Mouse (Mus musculus) embryonic facial prominence, embryonic 13.5 days (tissue): Measurements from ENCODE around the gene Rnf212b. TPM values are rescaled to one million over a fixed set of nuclear protein-coding genes. Genes with fewer than 3 reads are reported as not detected.

ENCODE experiments used
- ATAC-seq: fragments of 200-750 bp; cut with Nextera tagmentation; 2 replicates; pipeline ENCODE4 v1.8.0; 2017; ENCODE audit warnings: low read depth; ENCODE audit not compliant: insufficient number of reproducible peaks, insufficient read depth, low FRiP score, low TSS enrichment
- H3K27ac ChIP-seq: fragments of 300-500 bp; sonication (generic); 2 replicates; pipeline ENCODE4 v1.5.1; 2015; ENCODE audit warnings: moderate library complexity, mild to moderate bottlenecking, inconsistent platforms
- H3K27me3 ChIP-seq: fragments of 300-500 bp; sonication (generic); 2 replicates; pipeline ENCODE4 v1.6.1; 2015; ENCODE audit warnings: mild to moderate bottlenecking, inconsistent platforms
- H3K36me3 ChIP-seq: fragments of 300-500 bp; sonication (generic); 2 replicates; pipeline ENCODE4 v1.6.1; 2015; ENCODE audit warnings: mild to moderate bottlenecking, inconsistent platforms
- H3K4me1 ChIP-seq: fragments of 300-500 bp; sonication (generic); 2 replicates; pipeline ENCODE4 v1.6.1; 2015; ENCODE audit warnings: inconsistent platforms
- H3K4me2 ChIP-seq: fragments of 300-500 bp; sonication (generic); 2 replicates; pipeline ENCODE4 v1.6.1; 2015; ENCODE audit warnings: moderate library complexity, mild to moderate bottlenecking, inconsistent platforms
- H3K4me3 ChIP-seq: fragments of 300-500 bp; sonication (generic); 2 replicates; pipeline ENCODE4 v1.5.1; 2015; ENCODE audit warnings: mild to moderate bottlenecking, inconsistent platforms
- H3K9ac ChIP-seq: fragments of 300-500 bp; sonication (generic); 2 replicates; pipeline ENCODE4 v1.6.1; 2015; ENCODE audit warnings: mild to moderate bottlenecking, inconsistent platforms
- H3K9me3 ChIP-seq: fragments of 300-500 bp; sonication (generic); 2 replicates; pipeline ENCODE4 v1.6.1; 2016; ENCODE audit warnings: inconsistent platforms
- WGBS: fragments of 180-500 bp; shearing (Covaris S2); methylation state at CpG from one replicate; pipeline ENCODE4 v1.1.7; 2015; ENCODE audit warnings: mixed read lengths; 5-methylcytosine and 5-hydroxymethylcytosine counted together
- polyA plus RNA-seq: library from polyadenylated mRNA; unstranded; fragments of >200 nt; fragmentation: Nextera tagmentation; extraction: Ambion mirVana; gene quantifications from 2 replicates; pipeline ENCODE4 v1.2.1, GENCODE M21; 2015

The Rnf212b gene
- polyA plus RNA-seq, 1 experiment from 2014 or later, result not detected

GRCm38 (mm10) chr14:54903641-54904040 lies 89.7 kb downstream of the Rnf212b start:
- no peaks in the 10 kb centered on the region for H3K27me3 ChIP-seq
- H3K9ac ChIP-seq, result no peak overlapping the region
- ATAC-seq, result no peak
- H3K9me3 ChIP-seq, result no peaks in the 10 kb centered on the region
- WGBS, result 79% methylated on average over 4 of the region's 4 CpGs
- H3K4me3 ChIP-seq, result no peak overlapping the region
- no peak overlapping the region for H3K4me2 ChIP-seq
- H3K27ac ChIP-seq, result no peak overlapping the region
- peaks cover 45% of the 10 kb centered on the region for H3K36me3 ChIP-seq
- peaks cover 10% of the 10 kb centered on the region for H3K4me1 ChIP-seq

Other genes with a start within 250 kb of the Rnf212b start
- gene Ajuba, start 236.6 kb upstream of the Rnf212b start, polyA plus RNA-seq, result 55.6 and 63.3 TPM in 2 replicates
- 8.9 and 9.1 TPM in 2 replicates for gene 4931414P19Rik, start 208.1 kb upstream of the Rnf212b start, polyA plus RNA-seq
- 390 and 393 TPM in 2 replicates for gene Psmb5, start 196.1 kb upstream of the Rnf212b start, polyA plus RNA-seq
- 0.06 TPM in 1 of 2 replicates, not detected in the other for gene Psmb11, start 192.7 kb upstream of the Rnf212b start, polyA plus RNA-seq
- not detected in 2 replicates for gene Gm17606, start 173.2 kb upstream of the Rnf212b start, polyA plus RNA-seq
- 6.8 and 7.9 TPM in 2 replicates for gene Cdh24, start 172.8 kb upstream of the Rnf212b start, polyA plus RNA-seq
- gene 1700123O20Rik, start 127.9 kb upstream of the Rnf212b start, polyA plus RNA-seq, result 89.2 and 103 TPM in 2 replicates
- gene Acin1, start 127.2 kb upstream of the Rnf212b start, polyA plus RNA-seq, result 169 and 173 TPM in 2 replicates
- 0.14 and 0.17 TPM in 2 replicates for gene Gm29776, start 115.3 kb upstream of the Rnf212b start, polyA plus RNA-seq
- gene Cebpe, start 102.0 kb upstream of the Rnf212b start, polyA plus RNA-seq, result not detected in 2 replicates
- gene Slc7a8, start 32.2 kb upstream of the Rnf212b start, polyA plus RNA-seq, result 2.3 and 2.9 TPM in 2 replicates
- 9.4 and 12.3 TPM in 2 replicates for gene Homez, start 56.8 kb downstream of the Rnf212b start, polyA plus RNA-seq
- 0.92 and 1.1 TPM in 2 replicates for gene Ppp1r3e, start 63.4 kb downstream of the Rnf212b start, polyA plus RNA-seq
- gene Bcl2l2, start 69.2 kb downstream of the Rnf212b start, polyA plus RNA-seq, result 3.8 and 4.6 TPM in 2 replicates
- gene Gm20521, start 69.3 kb downstream of the Rnf212b start, polyA plus RNA-seq, result 0.23 and 0.79 TPM in 2 replicates
- gene Pabpn1, start 78.4 kb downstream of the Rnf212b start, polyA plus RNA-seq, result 140 and 163 TPM in 2 replicates
- 74.3 and 84.7 TPM in 2 replicates for gene Slc22a17, start 99.0 kb downstream of the Rnf212b start, polyA plus RNA-seq
- 50.3 and 50.9 TPM in 2 replicates for gene Efs, start 112.0 kb downstream of the Rnf212b start, polyA plus RNA-seq
- 0.25 TPM in 1 of 2 replicates, not detected in the other for gene Il25, start 118.6 kb downstream of the Rnf212b start, polyA plus RNA-seq
- gene Cmtm5, start 122.1 kb downstream of the Rnf212b start, polyA plus RNA-seq, result 8.3 and 14.1 TPM in 2 replicates
- gene Myh6, start 152.8 kb downstream of the Rnf212b start, polyA plus RNA-seq, result 0.74 and 4.9 TPM in 2 replicates
- not detected in 2 replicates for gene Gm17428, start 162.8 kb downstream of the Rnf212b start, polyA plus RNA-seq
- 3.3 and 10.8 TPM in 2 replicates for gene Myh7, start 180.5 kb downstream of the Rnf212b start, polyA plus RNA-seq
- 82.4 and 84.5 TPM in 2 replicates for gene Ngdn, start 201.3 kb downstream of the Rnf212b start, polyA plus RNA-seq